Mouse (Mus musculus) frontal cortex, postnatal 25 days (tissue): ENCODE measurements around the gene Adap1.

Source experiments
- DNase-seq, 2 experiments: peaks; one replicate each; pipeline ENCODE4 v3.0.0; 2022; ENCODE audit warnings: low spot score in 2 of 2

The Adap1 gene

GRCm38 (mm10) chr5:139323260-139323924, 2.0 kb downstream of the Adap1 start:
- no peak for DNase-seq

- no peak for DNase-seq
Observed at GRCm38 (mm10) chr5:139321331-139321730, 4.1 kb downstream of the Adap1 start.

- no peak for DNase-seq
Observed at GRCm38 (mm10) chr5:139320424-139320823, 5.0 kb downstream of the Adap1 start.

- peak; percentile 51 to 65 for DNase-seq
Observed at GRCm38 (mm10) chr5:139317751-139318504, 7.5 kb downstream of the Adap1 start.

GRCm38 (mm10) chr5:139316982-139317675, 8.3 kb downstream of the Adap1 start:
- no peak for DNase-seq

GRCm38 (mm10) chr5:139314941-139315642, 10.3 kb downstream of the Adap1 start:
- no peak for DNase-seq

GRCm38 (mm10) chr5:139313536-139313935, 11.9 kb downstream of the Adap1 start:
- DNase-seq = no peak

- DNase-seq = no peak
Observed at GRCm38 (mm10) chr5:139311822-139312221, 13.6 kb downstream of the Adap1 start.

GRCm38 (mm10) chr5:139310477-139310876, 14.9 kb downstream of the Adap1 start:
- no peak for DNase-seq

- DNase-seq = no peak
Observed at GRCm38 (mm10) chr5:139309946-139310345, 15.5 kb downstream of the Adap1 start.

- DNase-seq = no peak
Observed at GRCm38 (mm10) chr5:139303646-139304061, 21.8 kb downstream of the Adap1 start.

GRCm38 (mm10) chr5:139302101-139302500, 23.3 kb downstream of the Adap1 start:
- no peak for DNase-seq

- no peak for DNase-seq
Observed at GRCm38 (mm10) chr5:139297745-139298144, 27.7 kb downstream of the Adap1 start.

- DNase-seq = no peak
Observed at GRCm38 (mm10) chr5:139297092-139297491, 28.3 kb downstream of the Adap1 start.

- no peak for DNase-seq
Observed at GRCm38 (mm10) chr5:139294089-139294488, 31.3 kb downstream of the Adap1 start.

- DNase-seq = no peak
Observed at GRCm38 (mm10) chr5:139291811-139292560, 33.4 kb downstream of the Adap1 start.

GRCm38 (mm10) chr5:139290467-139291259, 34.8 kb downstream of the Adap1 start:
- DNase-seq = no peak

- no peak for DNase-seq
Observed at GRCm38 (mm10) chr5:139288591-139288990, 36.8 kb downstream of the Adap1 start.

GRCm38 (mm10) chr5:139287787-139288186, 37.6 kb downstream of the Adap1 start:
- DNase-seq = no peak

GRCm38 (mm10) chr5:139287099-139287498, 38.3 kb downstream of the Adap1 start:
- DNase-seq = no peak
